Mouse (Mus musculus): Measurements from ENCODE around the gene Wrap73. TPM values are rescaled to one million over a fixed set of nuclear protein-coding genes. Genes with fewer than 3 reads are reported as not detected.

Gene Wrap73
- total RNA-seq, 1 experiment = 24.9 TPM

DNA sequence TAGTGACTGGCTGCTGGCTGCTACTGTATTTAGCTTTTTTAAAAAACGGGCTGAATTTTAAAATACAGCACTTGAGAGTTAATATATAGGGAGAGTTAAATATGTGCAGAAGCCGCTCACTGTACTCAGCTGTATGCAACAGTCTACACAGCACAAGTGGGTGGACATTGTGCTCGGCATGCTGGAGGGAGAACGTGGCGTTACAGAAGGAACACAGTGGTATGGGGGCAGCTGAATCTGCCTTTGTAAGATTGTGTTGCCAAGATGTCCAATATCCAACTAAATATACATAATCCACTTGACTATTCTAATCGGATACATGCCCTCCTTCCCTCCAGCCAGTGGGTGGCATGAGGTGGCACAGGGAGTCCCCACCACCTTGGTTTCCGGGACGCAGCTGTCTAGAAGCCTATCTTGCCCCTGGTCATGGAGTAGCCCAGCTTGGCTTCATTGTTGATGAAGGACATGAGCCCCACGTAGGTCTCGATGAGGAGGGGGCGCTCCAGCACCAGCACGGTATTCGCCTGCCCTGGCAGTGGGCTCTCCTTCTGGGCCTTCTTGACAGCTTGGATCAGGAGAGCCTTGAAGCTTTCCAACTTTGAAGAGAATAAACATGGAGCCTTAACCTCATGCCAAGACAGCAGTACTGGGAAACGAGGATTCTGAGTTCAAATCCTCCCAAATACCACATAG lies 15.9 kb downstream of the Wrap73 start:
- Histone ChIP-seq H3K9me3 (ENCODE audit: control insufficient read depth, insufficient read depth, low read depth, low read length) (no peaks in the 10 kb centered on the region), H3K9ac (ENCODE audit: insufficient read depth, low read depth, low read length, poor library complexity, severe bottlenecking) (no peak overlapping the region), H3K36me3 (ENCODE audit: control insufficient read depth, insufficient read depth, low read length, poor library complexity, severe bottlenecking) (peaks cover 28% of the 10 kb centered on the region), H3K4me3 (ENCODE audit: insufficient read depth in 1 of 2, low read depth in 1 of 2, low read length in 2 of 2, poor library complexity in 1 of 2, severe bottlenecking in 1 of 2) (no peak overlapping the region), H3K4me1 (ENCODE audit: control insufficient read depth in 2 of 2, insufficient read depth in 2 of 2, low read length in 2 of 2, poor library complexity in 1 of 2) (peaks cover 0 to 6% of the 10 kb centered on the region in 2 experiments; a peak in 1 of 4 replicates), H3K27ac (ENCODE audit: insufficient read depth, low read depth, low read length, poor library complexity, severe bottlenecking) (no peak overlapping the region)
- no peak for TF ChIP-seq ZNF384 (IDR thresholded peaks at IDR 0.05; ENCODE audit: low read depth, low read length)
- TF ChIP-seq CHD2 (IDR thresholded peaks at IDR 0.05; ENCODE audit: low read depth, low read length) = no peak
- no peak for TF ChIP-seq ZC3H11A (IDR thresholded peaks at IDR 0.05; ENCODE audit: borderline replicate concordance, low read depth, low read length)
- no peak for TF ChIP-seq HCFC1 (IDR thresholded peaks at IDR 0.05; ENCODE audit: borderline replicate concordance, insufficient read depth, low read length)
- no peak for TF ChIP-seq MAFK (IDR thresholded peaks at IDR 0.05; ENCODE audit: insufficient read depth, low read depth, low read length)
- in situ Hi-C loops (cut with MboI; ENCODE audit: low sequenced_read_pairs in 2 of 2, unreplicated experiment in 2 of 2) = no loop called here
- no peak for DNase-seq (ENCODE audit: low read depth, low spot score)

DNA sequence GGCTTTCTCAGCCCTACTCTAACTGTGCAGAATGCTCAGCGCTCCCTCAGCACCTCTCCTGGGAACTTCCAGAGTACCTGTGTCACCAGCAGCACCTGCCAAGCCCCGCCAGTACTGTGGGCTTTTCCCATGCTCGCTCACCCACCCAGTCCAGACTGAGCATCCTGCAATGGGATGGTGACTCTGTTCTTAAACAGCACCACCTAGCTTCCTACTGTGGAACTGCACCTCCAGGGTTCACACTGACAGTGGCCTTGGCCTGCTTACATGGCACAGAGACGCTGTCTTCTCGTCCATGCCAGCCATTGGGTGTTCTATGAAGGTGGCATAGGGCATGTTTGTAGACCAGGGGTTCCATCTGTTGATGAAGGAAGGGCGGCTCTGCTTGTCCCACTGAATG lies 16.8 kb downstream of the Wrap73 start:
- in situ Hi-C loops (cut with MboI; ENCODE audit: low sequenced_read_pairs in 2 of 2, unreplicated experiment in 2 of 2) = no loop called here
- peak; percentile 84 for DNase-seq (ENCODE audit: low read depth, low spot score)
- no peak overlapping the region for H3K9ac ChIP-seq (ENCODE audit: insufficient read depth, low read depth, low read length, poor library complexity, severe bottlenecking)
- peaks cover 0 to 6% of the 10 kb centered on the region in 2 experiments; a peak in 1 of 4 replicates for H3K4me1 ChIP-seq (ENCODE audit: control insufficient read depth in 2 of 2, insufficient read depth in 2 of 2, low read length in 2 of 2, poor library complexity in 1 of 2)
- no peak for TF ChIP-seq CHD2 (IDR thresholded peaks at IDR 0.05; ENCODE audit: low read depth, low read length)
- TF ChIP-seq MAFK (IDR thresholded peaks at IDR 0.05; ENCODE audit: insufficient read depth, low read depth, low read length) = no peak
- no peak for TF ChIP-seq ZNF384 (IDR thresholded peaks at IDR 0.05; ENCODE audit: low read depth, low read length)
- 0 out of 2 replicates have a peak, but pooled peaks have one; percentile 8 for TF ChIP-seq ZC3H11A (IDR thresholded peaks at IDR 0.05; ENCODE audit: borderline replicate concordance, low read depth, low read length)
- no peak overlapping the region for H3K4me3 ChIP-seq (ENCODE audit: insufficient read depth in 1 of 2, low read depth in 1 of 2, low read length in 2 of 2, poor library complexity in 1 of 2, severe bottlenecking in 1 of 2)
- no peaks in the 10 kb centered on the region for H3K9me3 ChIP-seq (ENCODE audit: control insufficient read depth, insufficient read depth, low read depth, low read length)
- H3K36me3 ChIP-seq (ENCODE audit: control insufficient read depth, insufficient read depth, low read length, poor library complexity, severe bottlenecking) = peaks cover 28% of the 10 kb centered on the region
- H3K27ac ChIP-seq (ENCODE audit: insufficient read depth, low read depth, low read length, poor library complexity, severe bottlenecking) = no peak overlapping the region

DNA sequence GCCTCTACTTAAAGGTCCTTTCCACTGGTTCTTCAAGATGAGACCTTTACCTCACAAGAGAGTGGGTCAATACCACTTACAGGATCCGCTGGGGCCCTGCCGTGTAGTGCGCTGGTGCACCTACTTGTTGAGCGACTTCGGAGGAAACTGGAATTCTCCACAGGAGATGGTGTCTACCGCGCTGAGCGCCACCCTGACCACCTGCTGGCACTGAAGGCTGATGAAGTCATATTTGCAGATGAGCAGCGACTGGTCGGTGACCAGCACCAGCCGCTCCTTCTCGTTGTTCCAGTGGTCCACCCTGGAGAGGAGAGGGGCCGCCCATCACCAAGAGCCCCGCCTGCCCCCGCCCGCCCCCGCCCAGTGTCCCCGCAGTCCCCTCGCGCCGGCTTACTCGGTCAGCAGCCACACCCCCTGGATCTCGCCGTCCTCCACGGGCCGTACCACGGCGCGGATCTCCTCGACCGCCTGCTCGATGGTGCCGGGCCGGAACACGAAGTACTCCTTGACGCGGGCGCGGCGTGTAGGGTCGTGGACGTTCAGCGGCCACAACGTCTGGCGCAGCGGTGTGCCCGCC lies 17.9 kb downstream of the Wrap73 start:
- peak overlapping the region; percentile 86 to 99 for H3K4me3 ChIP-seq (ENCODE audit: insufficient read depth in 1 of 2, low read depth in 1 of 2, low read length in 2 of 2, poor library complexity in 1 of 2, severe bottlenecking in 1 of 2)
- in situ Hi-C loops (cut with MboI; ENCODE audit: low sequenced_read_pairs in 2 of 2, unreplicated experiment in 2 of 2) = loop anchor here in 1 of 2 experiments (5.0 kb wide), 1 partner anchor 47 kb away; no protein-coding TSS in a partner anchor

DNA sequence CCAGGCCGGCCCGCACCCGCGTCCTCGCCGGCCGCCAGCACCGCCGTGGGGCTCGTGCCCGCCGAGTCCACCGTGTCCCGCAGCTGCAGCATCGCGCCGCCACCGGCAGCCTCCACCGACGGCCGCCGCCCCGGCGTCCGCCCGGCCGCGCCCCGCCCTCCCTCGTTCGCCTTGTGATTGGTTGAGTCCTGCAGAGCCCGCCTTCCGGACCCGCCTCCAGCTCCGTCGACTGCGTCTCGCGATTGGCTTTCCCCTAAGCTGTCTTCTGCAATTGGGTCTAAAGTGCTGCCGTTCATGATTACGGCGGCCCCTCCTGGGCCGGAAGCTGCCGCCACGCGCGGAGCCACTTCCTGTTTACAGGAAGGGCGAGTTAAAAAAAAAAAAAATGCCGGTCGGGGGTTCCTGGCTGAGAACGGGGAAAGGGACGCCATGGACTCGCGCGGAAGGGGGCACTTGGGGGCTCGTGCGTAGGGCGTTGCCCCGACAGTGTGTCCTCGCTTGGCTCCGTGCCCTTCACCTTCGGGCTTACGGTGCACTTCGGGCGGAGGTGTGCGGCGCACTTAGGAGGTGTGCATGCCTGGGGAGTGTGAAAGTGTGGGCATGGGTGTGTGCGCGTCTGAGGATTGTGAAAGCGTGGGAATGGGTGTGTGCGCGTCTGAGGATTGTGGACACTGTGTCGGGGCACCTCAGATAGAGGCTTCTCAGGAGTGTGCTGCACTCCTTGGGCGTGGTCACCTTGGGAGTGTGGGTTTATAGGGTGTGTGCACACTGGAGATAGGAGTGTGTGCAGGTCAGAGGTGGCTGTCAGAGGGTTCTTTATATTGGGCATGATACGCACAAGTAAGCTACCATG lies 18.6 kb downstream of the Wrap73 start, which contains the start of gene Tprgl:
Tprgl (minus strand) TSS at position 129 of the 853 bp plus-strand sequence.
- H3K9me3 ChIP-seq (ENCODE audit: control insufficient read depth, insufficient read depth, low read depth, low read length) = no peaks in the 10 kb centered on the region
- TF ChIP-seq CHD2 (IDR thresholded peaks at IDR 0.05; ENCODE audit: low read depth, low read length) (peak; percentile 71), ZNF384 (IDR thresholded peaks at IDR 0.05; ENCODE audit: low read depth, low read length) (peak; percentile 98), ZC3H11A (IDR thresholded peaks at IDR 0.05; ENCODE audit: borderline replicate concordance, low read depth, low read length) (no peak), HCFC1 (IDR thresholded peaks at IDR 0.05; ENCODE audit: borderline replicate concordance, insufficient read depth, low read length) (no peak), MAFK (IDR thresholded peaks at IDR 0.05; ENCODE audit: insufficient read depth, low read depth, low read length) (0 out of 2 replicates have a peak, but pooled peaks have one; percentile 19)
- in situ Hi-C loops (cut with MboI; ENCODE audit: low sequenced_read_pairs in 2 of 2, unreplicated experiment in 2 of 2) = loop anchor here in 1 of 2 experiments (5.0 kb wide), 1 partner anchor 47 kb away; no protein-coding TSS in a partner anchor

More for the DNA sequence above, 17.9 kb downstream of the Wrap73 start:
- Histone ChIP-seq H3K9me3 (ENCODE audit: control insufficient read depth, insufficient read depth, low read depth, low read length) (no peaks in the 10 kb centered on the region), H3K36me3 (ENCODE audit: control insufficient read depth, insufficient read depth, low read length, poor library complexity, severe bottlenecking) (peaks cover 28% of the 10 kb centered on the region), H3K4me1 (ENCODE audit: control insufficient read depth in 2 of 2, insufficient read depth in 2 of 2, low read length in 2 of 2, poor library complexity in 1 of 2) (peaks cover 0 to 6% of the 10 kb centered on the region in 2 experiments; a peak in 1 of 4 replicates), H3K27ac (ENCODE audit: insufficient read depth, low read depth, low read length, poor library complexity, severe bottlenecking) (no peak overlapping the region), H3K9ac (ENCODE audit: insufficient read depth, low read depth, low read length, poor library complexity, severe bottlenecking) (peak overlapping the region; percentile 89)
- no peak for DNase-seq (ENCODE audit: low read depth, low spot score)
- TF ChIP-seq HCFC1 (IDR thresholded peaks at IDR 0.05; ENCODE audit: borderline replicate concordance, insufficient read depth, low read length) (no peak), ZC3H11A (IDR thresholded peaks at IDR 0.05; ENCODE audit: borderline replicate concordance, low read depth, low read length) (no peak), MAFK (IDR thresholded peaks at IDR 0.05; ENCODE audit: insufficient read depth, low read depth, low read length) (no peak), CHD2 (IDR thresholded peaks at IDR 0.05; ENCODE audit: low read depth, low read length) (no peak), ZNF384 (IDR thresholded peaks at IDR 0.05; ENCODE audit: low read depth, low read length) (no peak)

More for the DNA sequence above, 18.6 kb downstream of the Wrap73 start, which contains the start of gene Tprgl:
- peaks cover 0 to 6% of the 10 kb centered on the region in 2 experiments; a peak in 1 of 4 replicates for H3K4me1 ChIP-seq (ENCODE audit: control insufficient read depth in 2 of 2, insufficient read depth in 2 of 2, low read length in 2 of 2, poor library complexity in 1 of 2)
- peaks cover 28% of the 10 kb centered on the region for H3K36me3 ChIP-seq (ENCODE audit: control insufficient read depth, insufficient read depth, low read length, poor library complexity, severe bottlenecking)
- DNase-seq (ENCODE audit: low read depth, low spot score) = peak; percentile 86
- H3K9ac ChIP-seq (ENCODE audit: insufficient read depth, low read depth, low read length, poor library complexity, severe bottlenecking) = peak within 1 kb of the TSS; percentile 89
- H3K27ac ChIP-seq (ENCODE audit: insufficient read depth, low read depth, low read length, poor library complexity, severe bottlenecking) = peak within 1 kb of the TSS; percentile 20; the same call in 1 of the 2 replicates
- H3K4me3 ChIP-seq (ENCODE audit: insufficient read depth in 1 of 2, low read depth in 1 of 2, low read length in 2 of 2, poor library complexity in 1 of 2, severe bottlenecking in 1 of 2) = peak within 1 kb of the TSS; percentile 86 to 99

Data from ES-E14 (cell line).